Mouse (Mus musculus) left cerebral cortex, adult 8-10 months (tissue): ENCODE data around the gene Zfp512b. TPM values are rescaled to one million over a fixed set of nuclear protein-coding genes. Genes with fewer than 3 reads are reported as not detected.

Source experiments
- DNase-seq, 2 experiments: peaks; one replicate each; pipeline ENCODE4 v3.0.0; 2022; ENCODE audit warnings: low spot score in 2 of 2
- total RNA-seq, 4 experiments: library from RNA; stranded (reverse); gene quantifications; 2 replicates each; pipeline ENCODE4 v1.2.4; 2022

Gene Zfp512b
- total RNA-seq, 4 experiments from 2014 or later = 68.9 to 94.3 (median 77.1) TPM

- no peak for DNase-seq
These were observed 17.6 kb downstream of the Zfp512b start for GRCm38 (mm10) chr2:181574921-181575545.

DNA sequence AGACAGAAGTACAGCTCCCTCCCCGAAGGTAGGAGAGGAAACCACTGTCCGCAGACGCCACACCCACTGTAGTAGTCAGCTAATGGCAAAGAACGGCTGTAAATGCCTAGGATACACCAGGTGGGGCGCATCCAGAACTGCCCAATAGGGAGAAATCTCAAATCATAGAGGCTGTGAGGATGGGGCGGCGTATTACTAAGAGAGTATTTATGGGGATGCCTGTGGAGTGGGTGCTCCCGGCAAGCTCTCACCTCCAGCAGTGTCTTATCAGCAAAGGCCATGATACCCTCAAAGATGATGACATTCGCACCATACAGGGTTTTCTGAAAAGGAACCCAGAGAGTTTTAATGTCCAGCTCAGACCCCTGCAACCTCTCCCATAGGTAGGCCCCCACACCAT, 18.6 kb downstream of the Zfp512b start:
- DNase-seq = no peak

DNA sequence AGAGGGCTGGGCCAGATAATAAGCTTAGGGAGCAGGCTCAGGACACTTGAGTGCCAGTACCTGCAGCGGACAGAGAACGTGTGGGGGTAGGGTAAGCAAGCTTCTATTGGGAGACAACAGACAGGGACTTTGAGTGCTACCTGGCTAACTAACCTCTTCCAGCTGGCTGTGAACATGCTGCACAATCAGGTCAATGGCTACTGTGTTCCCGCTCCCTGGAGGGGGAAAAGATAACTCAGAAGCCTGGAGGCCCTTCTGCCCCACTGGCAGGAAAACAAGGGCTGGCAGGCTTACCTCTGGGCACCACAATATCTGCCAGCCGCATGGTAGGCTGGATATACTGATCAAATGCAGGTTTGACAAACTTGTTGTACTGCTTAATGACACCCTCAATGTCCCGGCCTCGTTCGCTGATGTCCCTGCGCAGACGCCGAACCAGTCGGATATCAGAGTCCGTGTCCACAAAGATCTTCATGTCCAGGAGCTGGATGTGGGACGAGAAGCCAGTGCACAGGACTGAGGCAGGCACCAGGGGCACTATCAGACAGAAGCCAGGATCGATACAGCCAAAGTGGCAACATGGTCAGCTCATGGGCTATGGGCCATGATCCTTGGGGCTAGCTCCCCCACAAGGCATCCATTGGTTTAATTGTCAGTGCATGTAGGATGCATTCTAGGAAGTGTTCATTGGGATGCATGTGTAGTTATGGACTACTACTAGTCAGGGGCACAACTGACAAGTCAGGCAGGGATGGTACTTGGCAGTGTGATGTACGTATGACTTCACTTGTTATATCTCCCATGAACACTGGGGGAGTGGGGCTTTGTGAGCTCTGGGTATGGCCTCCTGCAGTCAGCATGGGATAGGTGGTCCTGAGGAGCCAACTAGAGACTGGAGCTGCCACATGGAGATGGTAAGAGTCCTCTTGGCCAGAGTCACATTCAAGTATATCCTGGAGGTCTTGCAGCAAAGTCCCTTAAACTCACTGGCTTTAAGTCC, 19.4 kb downstream of the Zfp512b start:
- no peak for DNase-seq

- no peak for DNase-seq
These were observed 20.5 kb downstream of the Zfp512b start for GRCm38 (mm10) chr2:181571941-181572670.

GRCm38 (mm10) chr2:181570921-181571595, 21.5 kb downstream of the Zfp512b start:
- DNase-seq = no peak

DNA sequence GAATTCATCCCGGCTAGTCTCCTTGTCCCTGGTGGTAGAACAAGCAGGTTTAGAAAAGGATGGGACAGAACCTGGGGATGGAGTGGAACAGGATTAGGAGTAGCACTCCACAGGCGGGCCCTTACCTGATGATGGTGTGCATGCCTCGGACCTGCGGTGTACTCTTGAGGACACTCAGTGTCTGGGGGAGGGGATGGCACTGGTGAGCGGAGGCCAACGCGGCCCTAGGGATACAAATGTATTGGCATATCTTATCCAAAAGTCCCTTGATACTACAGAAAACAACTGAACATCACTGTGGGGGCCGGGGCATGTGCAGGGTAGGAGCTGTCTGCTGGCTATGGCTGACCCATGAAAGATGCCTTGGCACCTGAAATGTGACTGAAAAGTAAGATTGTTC, 22.2 kb downstream of the Zfp512b start:
- DNase-seq = no peak

DNA sequence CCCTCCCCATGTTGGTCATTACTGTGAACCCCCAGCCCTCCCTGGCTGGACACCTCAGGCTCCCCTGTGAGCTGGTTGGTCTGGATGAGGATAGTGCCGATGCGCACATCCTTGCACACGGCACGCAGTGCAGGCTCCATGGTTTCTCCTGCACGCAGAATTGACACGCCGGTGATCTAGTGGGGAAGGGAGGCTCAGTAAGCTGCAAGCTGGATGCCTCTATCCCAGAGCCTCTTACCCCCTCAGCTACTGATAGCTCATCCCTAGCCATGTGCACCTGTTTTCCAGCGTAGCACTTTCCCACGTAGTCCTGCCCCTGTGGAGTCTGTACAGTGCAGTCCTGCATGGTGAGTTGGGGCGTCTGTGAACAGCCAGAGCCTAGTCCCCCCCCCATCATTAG, 22.7 kb downstream of the Zfp512b start:
- no peak for DNase-seq

- DNase-seq = no peak
These were observed 24.2 kb downstream of the Zfp512b start for GRCm38 (mm10) chr2:181568272-181569008.

- no peak for DNase-seq
These were observed 25.3 kb downstream of the Zfp512b start for GRCm38 (mm10) chr2:181567338-181567737.

- DNase-seq = no peak
These were observed 38.8 kb downstream of the Zfp512b start for GRCm38 (mm10) chr2:181553772-181554171.

DNA sequence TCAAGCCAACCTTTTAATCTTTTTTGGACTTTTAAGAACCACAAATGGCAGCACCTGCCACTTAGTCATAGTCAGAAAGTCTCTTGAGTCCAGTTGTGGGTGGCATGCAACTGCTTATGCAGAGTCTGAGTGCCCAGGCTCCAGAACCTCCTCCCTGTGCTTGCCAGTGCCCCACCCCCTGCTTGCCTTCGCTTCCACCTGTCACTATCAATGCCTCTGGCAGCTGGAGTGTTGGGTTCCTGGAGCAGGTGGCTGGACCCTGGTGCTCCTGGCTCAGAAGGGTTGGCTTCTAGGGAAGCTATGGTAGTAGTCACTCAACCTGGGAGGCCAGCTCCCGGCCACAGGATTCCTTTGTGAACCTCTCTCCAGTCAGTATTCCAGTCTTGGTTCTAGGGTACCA, 42.4 kb downstream of the Zfp512b start:
- DNase-seq = no peak

DNA sequence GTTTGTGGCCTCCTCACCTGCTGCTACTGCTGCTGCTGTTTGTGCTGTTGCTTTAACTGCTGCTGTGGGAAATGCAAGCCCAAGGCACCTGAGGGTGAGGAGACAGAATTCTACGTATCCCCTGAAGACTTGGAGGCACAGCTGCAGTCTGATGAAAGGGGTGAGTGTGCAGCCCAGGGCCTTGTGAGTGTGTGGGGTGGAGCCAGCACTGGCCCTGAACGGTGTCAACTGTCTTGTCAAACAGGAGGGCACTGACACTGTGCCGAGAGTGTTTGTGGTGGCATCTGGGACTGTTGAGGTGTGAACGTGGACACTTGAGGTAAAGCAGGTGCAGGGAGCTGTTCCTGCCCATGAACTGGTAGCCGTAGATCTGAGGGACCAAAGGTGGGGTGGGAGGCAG, 43.9 kb downstream of the Zfp512b start:
- DNase-seq = no peak

DNA sequence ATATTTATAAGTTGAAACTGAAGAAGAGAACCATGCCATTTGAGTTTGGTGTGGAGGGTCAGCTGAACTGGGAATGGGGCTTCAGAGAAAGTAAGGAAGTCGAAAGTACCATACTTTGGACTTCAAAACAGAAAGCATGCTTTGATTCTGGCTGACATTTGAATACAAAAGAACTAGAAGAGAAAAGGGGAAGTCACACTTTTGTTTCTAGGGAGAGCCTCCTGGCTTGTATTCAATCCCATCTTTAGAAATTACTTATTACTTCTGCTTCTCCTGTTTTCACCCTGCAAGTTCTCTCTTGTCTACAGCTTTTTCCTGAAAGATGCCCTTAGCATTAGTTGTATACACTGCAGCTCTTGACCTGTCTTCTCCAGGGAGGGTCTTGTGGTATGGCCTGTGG, 44.4 kb downstream of the Zfp512b start:
- DNase-seq = no peak

- no peak for DNase-seq
These were observed 46.5 kb downstream of the Zfp512b start for GRCm38 (mm10) chr2:181546142-181546541.

GRCm38 (mm10) chr2:181541761-181542380, 50.7 kb downstream of the Zfp512b start:
- no peak for DNase-seq

DNA sequence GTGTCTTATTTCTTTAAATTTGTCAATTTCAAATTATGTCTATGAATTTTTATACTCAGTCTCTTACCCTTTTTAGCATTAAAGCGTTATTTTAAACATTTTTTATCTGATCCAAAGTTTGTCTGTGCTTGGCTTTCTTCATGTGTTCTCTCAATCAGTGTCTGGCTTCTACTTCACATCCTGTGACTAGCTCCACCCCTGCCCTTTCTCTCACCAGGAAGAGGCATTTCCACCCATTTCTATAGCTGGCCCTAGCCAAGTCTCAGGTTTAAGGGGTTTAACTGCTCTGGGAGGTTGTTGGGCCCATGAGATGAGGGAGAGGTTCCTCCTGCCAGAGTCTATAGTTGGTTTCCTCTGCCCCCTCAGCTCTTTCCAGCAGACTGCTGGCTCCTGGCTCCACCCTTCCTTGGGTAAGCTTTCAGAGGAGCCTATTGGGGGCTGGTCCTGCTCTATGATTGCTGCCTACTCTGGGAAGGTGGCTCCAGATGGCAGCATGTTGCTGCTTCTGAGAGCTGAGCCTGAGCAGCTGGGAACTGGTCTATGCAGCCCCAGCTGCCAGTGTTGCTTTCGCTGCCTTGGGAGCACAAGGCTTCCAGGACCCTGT, 55.1 kb downstream of the Zfp512b start:
- DNase-seq = peak; percentile 15 to 84

DNA sequence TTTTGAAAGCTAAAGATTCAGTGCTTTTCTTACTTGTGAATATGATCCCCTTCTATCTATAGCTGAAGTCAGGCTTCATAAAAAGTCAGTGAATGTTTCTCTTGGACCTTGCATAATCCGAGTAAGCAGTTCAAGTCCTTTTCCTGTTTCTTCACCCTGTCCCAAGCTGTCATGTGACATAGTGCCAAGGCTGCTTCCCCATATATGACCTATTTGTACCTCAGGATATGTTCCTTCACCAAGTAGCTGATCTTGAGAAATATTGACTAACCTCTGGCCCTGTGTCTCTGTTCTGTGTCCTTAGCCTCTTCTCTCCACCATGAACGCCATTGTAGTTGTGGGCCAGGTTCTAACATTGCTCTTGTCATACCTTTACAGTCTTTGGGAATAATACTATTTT, 56.2 kb downstream of the Zfp512b start:
- DNase-seq = no peak

- DNase-seq = no peak
These were observed 60.0 kb downstream of the Zfp512b start for GRCm38 (mm10) chr2:181532589-181532988.
